Mouse (Mus musculus) embryo, embryonic 11.5 days (tissue): ENCODE data around the gene Mtm1.
"Not testable (repeated sequence)": the region's sequence is repeated elsewhere in the genome, so short reads cannot be mapped to it uniquely, and the experiment has no call there.

ENCODE experiments used
- DNase-seq: peaks from one replicate; pipeline ENCODE4 v3.0.0-alpha.2; 2012; ENCODE audit warnings: low read depth, low spot score

The Mtm1 gene

GRCm38 (mm10) chrX:71285473-71285872 is 74.9 kb downstream of the Mtm1 start:
- no peak for DNase-seq

- DNase-seq, result no peak
Observed at GRCm38 (mm10) chrX:71287088-71287487, 76.5 kb downstream of the Mtm1 start.

- DNase-seq, result no peak
Observed at GRCm38 (mm10) chrX:71294191-71294590, 83.6 kb downstream of the Mtm1 start.

GRCm38 (mm10) chrX:71296005-71296404 is 85.4 kb downstream of the Mtm1 start:
- DNase-seq, result no peak

GRCm38 (mm10) chrX:71302148-71302547 is 91.6 kb downstream of the Mtm1 start:
- no peak for DNase-seq

GRCm38 (mm10) chrX:71311229-71311628 is 100.7 kb downstream of the Mtm1 start:
- peak; percentile 13 for DNase-seq

- DNase-seq, result no peak
Observed at GRCm38 (mm10) chrX:71314380-71314779, 103.8 kb downstream of the Mtm1 start.

- no peak for DNase-seq
Observed at GRCm38 (mm10) chrX:71352033-71352432, 141.5 kb downstream of the Mtm1 start.

- DNase-seq, result no peak
Observed at GRCm38 (mm10) chrX:71355331-71355730, 144.8 kb downstream of the Mtm1 start.

GRCm38 (mm10) chrX:71361793-71362192 is 151.2 kb downstream of the Mtm1 start:
- not testable (repeated sequence) for DNase-seq

GRCm38 (mm10) chrX:71364062-71364461 is 153.5 kb downstream of the Mtm1 start:
- no peak for DNase-seq

GRCm38 (mm10) chrX:71364554-71364991 is 154.0 kb downstream of the Mtm1 start, which contains the start of gene Mtmr1:
Gene Mtmr1 (plus strand): TSS chrX:71364760.
- peak; percentile 30 for DNase-seq

- DNase-seq, result no peak
Observed at GRCm38 (mm10) chrX:71365011-71365410, 154.4 kb downstream of the Mtm1 start.
